Mouse (Mus musculus): ENCODE measurements around the gene Kdm1a.

The Kdm1a gene

GRCm38 (mm10) chr4:136526412-136526811 lies 76.1 kb downstream of the Kdm1a start:
- DNase-seq (ENCODE audit: low spot score in 2 of 2): peak in 1 of 2 experiments; percentile 59

- DNase-seq (ENCODE audit: low spot score in 2 of 2): no peak
Observed at GRCm38 (mm10) chr4:136524309-136524708, 78.2 kb downstream of the Kdm1a start.

GRCm38 (mm10) chr4:136521898-136522297 lies 80.6 kb downstream of the Kdm1a start:
- no peak for DNase-seq (ENCODE audit: low spot score in 2 of 2)

- no peak for DNase-seq (ENCODE audit: low spot score in 2 of 2)
Observed at GRCm38 (mm10) chr4:136519866-136520265, 82.7 kb downstream of the Kdm1a start.

GRCm38 (mm10) chr4:136518576-136518975 lies 83.9 kb downstream of the Kdm1a start:
- no peak for DNase-seq (ENCODE audit: low spot score in 2 of 2)

- DNase-seq (ENCODE audit: low spot score in 2 of 2): no peak
Observed at GRCm38 (mm10) chr4:136518141-136518540, 84.4 kb downstream of the Kdm1a start.

- no peak for DNase-seq (ENCODE audit: low spot score in 2 of 2)
Observed at GRCm38 (mm10) chr4:136512905-136513304, 89.6 kb downstream of the Kdm1a start.

- no peak for DNase-seq (ENCODE audit: low spot score in 2 of 2)
Observed at GRCm38 (mm10) chr4:136511708-136512107, 90.8 kb downstream of the Kdm1a start.

GRCm38 (mm10) chr4:136509857-136510256 lies 92.7 kb downstream of the Kdm1a start:
- no peak for DNase-seq (ENCODE audit: low spot score in 2 of 2)

GRCm38 (mm10) chr4:136505426-136506215 lies 96.9 kb downstream of the Kdm1a start:
- no peak for DNase-seq (ENCODE audit: low spot score in 2 of 2)
